Mouse (Mus musculus): ENCODE data around the gene Sh2b3.

Sh2b3 gene

DNA sequence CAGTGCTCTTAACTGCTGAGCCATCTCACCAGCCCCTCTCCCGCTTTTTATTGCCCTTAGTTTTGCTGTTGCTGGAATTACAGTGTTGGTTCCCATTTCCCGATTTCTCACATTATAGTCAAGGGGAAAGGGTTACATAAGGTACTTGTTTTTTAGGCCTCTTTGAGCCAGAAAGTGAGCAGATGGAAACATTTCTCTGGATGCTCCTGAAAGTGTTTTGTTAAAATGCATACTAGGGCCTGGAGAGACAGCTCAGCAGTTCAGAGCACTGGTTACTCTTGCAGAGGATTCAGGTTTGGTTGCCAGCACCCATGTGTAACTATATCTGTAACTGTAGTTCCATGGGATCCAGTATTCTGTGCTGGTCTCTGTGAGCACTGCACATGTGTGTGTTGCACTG is 29.2 kb downstream of the Sh2b3 start:
- CTCF ChIA-PET = no interaction called here

DNA sequence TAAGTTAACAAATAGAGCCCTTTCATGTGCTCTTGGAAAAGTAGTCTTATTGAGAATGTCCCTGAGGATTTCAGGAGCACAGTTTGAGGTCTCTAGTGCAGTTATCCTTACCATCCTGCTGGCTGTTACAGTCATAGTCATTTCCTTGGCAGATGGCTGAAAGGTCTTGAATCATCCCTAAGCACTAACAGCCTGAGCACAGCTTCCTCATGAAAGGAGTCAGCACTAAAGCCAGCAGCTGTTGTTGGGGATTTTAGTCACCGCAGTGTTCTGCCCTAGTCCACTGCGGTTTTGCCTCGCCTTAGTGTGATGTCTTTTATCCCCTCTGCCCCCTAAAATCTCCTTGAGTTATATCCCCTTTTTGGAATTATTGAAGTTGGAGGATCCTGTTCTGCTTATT is 30.3 kb downstream of the Sh2b3 start:
- CTCF ChIA-PET = no interaction called here

DNA sequence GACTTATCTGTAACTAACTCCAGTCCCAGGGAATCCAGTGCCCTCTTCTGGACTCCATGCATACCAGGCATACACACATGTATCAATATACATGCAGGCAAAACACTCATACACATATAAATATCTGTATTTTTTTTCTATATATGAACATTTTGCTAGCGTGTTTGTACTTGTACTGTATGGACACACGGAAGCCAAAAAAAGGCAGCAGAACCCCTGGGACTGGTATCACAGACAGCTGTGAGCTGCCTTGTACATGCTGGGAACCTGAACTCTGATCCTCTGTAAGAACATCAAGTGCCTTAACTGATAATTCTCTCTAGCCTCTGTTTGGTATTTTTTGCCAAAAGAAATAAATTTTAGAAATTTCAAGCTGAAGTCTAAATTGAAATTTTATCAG is 39.0 kb downstream of the Sh2b3 start:
- CTCF ChIA-PET = interaction anchor here (0.6 kb wide), 1 partner anchor 35 kb away, joined by 4 read pairs; no protein-coding TSS in a partner anchor

DNA sequence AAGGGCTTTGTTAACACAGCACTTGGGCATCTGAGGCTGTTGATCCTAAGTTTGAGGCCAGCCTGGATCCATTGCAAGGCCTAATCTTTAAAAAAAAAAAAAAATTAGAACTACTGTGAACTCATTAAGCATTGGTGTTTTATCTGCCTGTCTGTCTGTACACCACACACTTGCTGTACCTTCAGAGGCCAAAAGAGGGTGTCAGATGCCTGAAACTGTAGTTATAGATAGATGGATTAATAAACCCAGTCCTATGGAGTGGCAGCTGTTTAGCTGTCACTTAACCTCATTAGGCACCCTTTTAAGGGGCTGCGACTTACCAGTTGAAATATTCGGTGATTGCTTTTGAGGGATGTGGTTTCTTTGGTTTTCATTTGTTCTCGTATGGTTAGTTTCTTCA is 41.6 kb downstream of the Sh2b3 start:
- CTCF ChIA-PET = interaction anchor here (0.7 kb wide), 2 partner anchors 37 to 42 kb away, joined by 3 to 5 read pairs; no protein-coding TSS in a partner anchor

DNA sequence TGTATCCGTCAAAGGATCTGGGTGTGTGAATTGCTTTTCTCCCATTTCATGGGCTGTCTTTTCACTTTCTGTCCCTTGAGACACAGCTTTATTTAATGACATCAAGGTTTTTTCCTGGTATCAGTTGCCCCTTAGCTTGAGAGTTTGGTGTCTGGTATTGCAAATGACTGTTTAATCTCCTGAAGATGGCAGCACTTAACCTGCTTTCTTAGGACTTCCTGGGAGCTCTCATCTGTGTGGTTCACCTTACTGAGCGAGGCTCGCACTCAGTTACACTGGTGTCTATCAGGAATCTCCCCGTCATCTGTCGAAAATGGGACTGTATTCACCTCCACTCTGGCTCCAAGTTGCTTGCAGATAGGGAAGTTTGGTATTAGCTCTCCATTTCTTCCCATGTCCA is 46.4 kb downstream of the Sh2b3 start:
- CTCF ChIA-PET = interaction anchor here (0.8 to 1.2 kb wide), 3 partner anchors 14 to 52 kb away, joined by 3 read pairs; no protein-coding TSS in a partner anchor

DNA sequence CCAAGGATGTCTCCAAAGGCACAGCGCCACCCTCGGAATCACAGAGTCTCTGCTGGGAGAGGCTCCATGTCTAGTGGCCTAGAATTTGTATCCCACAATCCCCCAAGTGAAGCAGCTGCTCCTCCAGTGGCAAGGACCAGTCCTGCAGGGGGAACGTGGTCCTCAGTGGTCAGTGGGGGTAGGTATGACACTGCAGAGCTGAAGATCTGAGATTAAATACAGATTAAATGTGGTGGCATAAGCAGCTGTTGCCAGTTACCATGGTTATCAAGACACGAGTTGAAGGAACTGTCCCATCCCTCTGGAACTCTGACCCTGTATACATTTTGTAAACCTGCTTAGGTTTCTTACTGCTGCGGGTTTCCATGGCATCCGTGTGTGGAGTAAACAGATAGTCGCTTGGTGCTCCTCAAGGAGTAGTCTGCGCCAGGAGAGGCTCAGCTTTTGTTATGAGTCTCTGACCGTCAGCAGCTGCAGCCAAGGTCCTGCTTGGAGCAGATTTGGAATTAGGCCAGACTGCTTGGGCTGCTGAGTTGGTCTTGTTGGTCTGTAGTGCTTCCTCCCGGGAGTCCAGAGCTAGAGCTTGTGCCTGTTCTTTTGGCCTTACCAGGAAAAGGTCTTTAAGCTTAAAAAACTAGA is 53.5 kb downstream of the Sh2b3 start:
- CTCF ChIA-PET = interaction anchor here (0.7 kb wide), 1 partner anchor 94 kb away, joined by 4 read pairs; no protein-coding TSS in a partner anchor

DNA sequence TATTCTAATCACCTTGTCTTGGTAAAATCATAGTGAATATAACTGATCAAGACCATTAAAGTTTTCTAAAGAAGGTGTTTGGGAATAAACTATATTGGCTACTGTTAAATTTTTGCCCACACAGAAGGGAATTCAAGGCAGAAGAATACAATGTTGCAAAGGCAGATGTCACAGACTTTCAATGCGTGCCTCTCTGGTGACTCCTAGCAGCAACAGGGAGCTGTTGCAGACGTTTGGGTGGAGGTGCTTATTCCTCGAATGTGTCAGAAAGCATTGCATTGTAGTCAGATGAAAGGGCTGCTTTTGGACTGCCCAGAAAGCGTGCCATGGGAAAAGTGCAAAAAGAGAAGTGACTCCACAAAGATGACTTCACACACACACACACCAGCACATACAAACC is 55.0 kb downstream of the Sh2b3 start:
- CTCF ChIA-PET = no interaction called here

DNA sequence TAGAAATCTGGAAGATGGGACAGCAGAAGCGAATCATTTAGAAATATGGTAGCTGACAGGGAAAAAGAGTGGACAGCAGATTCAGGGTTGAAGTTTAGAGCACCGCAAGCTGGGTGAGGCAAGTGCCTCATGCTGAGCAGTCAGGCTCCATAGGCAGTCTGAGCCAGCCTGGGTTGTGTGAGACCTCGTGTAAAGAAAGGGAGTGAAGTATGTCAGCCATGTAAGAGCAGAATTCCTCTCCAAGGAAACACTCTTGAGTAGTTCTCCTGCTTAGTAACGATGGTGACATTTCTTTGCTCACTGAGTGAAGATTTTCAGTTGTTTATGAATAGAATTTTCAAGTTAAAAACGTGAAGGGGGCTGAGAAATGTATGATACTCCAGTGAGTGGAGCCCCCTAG is 57.3 kb downstream of the Sh2b3 start:
- CTCF ChIA-PET = no interaction called here

DNA sequence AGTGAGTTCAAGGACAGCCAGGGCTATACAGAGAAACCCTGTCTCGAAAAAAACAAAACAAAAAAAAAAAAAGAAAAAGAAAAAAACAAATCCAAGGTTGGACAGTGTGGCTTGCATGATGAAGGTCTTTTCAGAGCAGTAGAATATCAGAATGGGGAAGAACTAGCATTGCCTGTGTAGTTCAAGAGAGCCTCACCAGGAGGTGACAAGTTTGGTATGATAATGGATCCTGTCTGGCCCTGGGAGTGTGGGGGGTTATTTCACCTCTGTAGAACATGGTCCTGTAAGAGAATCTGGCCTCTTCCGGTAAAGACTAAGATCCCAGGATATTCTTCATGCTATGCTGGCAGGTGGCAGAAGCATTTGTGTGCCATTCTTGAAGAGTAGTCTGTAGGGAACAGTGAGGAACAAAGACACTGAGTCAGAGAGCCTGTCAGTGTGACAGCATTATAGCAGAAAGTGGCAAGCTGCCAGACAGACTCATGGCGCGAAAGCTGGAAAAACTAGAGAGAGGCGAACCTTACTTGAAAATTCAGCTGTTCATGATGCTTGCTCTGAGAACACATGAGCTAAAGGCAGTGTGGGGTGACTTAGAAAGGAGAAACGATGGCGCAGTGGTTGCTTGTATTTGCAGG is 58.8 kb downstream of the Sh2b3 start:
- CTCF ChIA-PET = interaction anchor here (0.6 kb wide), 1 partner anchor 36 kb away, joined by 4 read pairs; no protein-coding TSS in a partner anchor

DNA sequence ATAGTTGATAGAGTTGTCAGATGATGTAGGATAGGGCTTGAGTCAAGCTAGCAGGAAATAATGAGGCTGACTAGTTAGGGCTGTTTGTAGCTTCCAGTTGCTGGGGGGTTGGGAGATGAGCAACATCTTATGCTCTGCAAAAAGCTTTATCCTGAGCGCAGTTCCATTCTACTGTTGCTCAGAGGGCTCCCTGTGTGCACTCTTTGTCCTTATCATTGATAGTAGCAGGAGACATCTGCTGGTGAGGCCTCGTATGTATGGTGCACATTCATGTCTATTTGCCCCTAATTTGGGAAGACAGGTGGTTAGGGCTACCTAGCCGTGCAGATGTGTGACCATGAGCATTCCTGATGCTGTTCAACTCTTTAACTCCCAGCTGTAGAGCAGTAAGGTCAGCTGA is 65.8 kb downstream of the Sh2b3 start:
- CTCF ChIA-PET = no interaction called here

DNA sequence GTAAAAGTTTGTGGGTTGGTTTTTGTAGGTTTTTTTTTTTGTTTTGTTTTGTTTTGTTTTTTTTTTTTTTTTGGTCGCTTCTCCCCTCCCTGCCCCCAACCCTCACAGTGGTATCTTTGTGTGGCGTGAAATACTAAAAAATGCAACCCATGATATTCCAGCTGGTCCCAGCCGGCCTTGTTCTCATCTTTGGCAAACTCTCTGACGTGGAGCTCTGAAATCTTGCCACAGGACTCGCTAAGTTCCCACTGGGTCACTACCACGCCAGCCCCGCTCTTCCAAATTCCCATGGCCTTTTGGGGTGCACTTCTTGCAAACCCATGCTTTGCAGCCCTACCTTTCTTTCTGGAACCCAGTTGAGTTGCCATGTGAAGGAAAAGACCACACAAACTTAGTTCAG is 67.6 kb downstream of the Sh2b3 start:
- CTCF ChIA-PET = no interaction called here

DNA sequence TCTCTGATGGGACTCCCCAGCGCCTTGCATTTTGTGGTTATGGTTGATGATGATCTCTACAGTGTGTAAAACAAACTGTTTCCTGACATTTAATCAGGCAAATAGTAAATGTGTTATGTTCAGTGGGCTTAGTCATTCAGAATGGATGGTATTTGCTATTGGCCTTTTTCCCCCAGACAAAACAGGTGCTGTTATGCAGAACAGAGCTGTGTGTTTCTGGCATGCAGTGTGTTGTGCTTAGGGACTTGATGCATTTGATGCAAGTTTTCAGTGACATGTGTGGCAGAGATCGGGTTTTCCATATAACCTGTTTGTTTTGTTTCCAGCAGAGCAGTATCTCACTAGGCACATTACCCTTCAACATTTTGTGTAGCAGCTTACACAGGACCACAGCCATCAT is 69.9 kb downstream of the Sh2b3 start:
- CTCF ChIA-PET = no interaction called here

DNA sequence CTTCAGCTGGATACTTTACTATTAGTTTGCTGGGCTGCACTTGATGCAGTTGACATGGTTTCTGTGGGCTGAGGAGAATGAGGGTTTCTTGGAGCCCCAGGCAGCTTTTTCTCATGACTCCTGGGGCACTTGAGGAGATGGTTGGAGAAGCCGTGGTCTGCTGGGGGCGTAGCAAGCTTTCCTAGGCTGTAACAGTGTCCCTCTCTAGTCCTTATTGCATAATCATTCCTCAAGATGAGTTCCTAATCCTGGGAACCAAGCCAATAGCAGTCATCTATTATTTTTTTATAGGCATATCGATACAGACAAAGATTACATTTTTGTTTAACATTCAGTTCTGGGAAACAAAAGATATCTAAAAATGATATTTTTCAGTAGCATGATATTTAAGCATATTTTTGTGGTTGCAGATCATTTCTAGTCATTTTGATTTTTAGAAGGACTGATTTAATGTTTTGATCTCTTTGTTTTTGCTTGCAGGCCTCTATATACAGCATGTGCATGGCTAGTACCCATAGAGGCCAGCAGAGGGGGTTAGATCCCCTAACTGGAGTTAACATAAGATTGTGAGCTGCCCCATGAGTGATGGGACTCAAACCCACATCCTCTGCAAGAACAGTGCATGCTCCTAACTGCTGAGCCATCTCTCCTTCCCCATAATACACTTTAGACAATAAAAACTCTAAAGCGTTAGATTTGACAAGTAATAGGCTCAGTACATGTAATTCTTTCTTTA is 71.2 kb downstream of the Sh2b3 start:
- CTCF ChIA-PET = interaction anchor here (0.6 kb wide), 1 partner anchor 28 kb away, joined by 3 read pairs; no protein-coding TSS in a partner anchor
